Mouse (Mus musculus): Measurements from ENCODE around the gene Pla2g4b. TPM values are rescaled to one million over a fixed set of nuclear protein-coding genes. Genes with fewer than 3 reads are reported as not detected.

The Pla2g4b gene
- total and polyA plus RNA-seq, 3 experiments, result 0.90 to 2.7 (median 2.5) TPM

- no peaks in the 10 kb centered on the region for H3K79me2 ChIP-seq (replicated peaks; ENCODE audit: control insufficient read depth, extremely low read depth, insufficient read depth, poor library complexity, severe bottlenecking)
- in situ Hi-C loops (cut with MboI; ENCODE audit: low pct_ligation_motif_present, low pct_unique_long_range_greater_than_20kb, low sequenced_read_pairs), result no loop called here
- peaks cover 0 to 7% of the 10 kb centered on the region in 2 experiments for H3K36me3 ChIP-seq (replicated peaks in 1 of 2; ENCODE audit: control insufficient read depth in 1 of 2, insufficient read depth in 1 of 2, low read length in 1 of 2)
- H3K4me1 ChIP-seq (ENCODE audit: control insufficient read depth in 1 of 2, insufficient read depth in 2 of 2), result peaks cover 13 to 44% of the 10 kb centered on the region in 2 experiments
- no peak overlapping the region for H3K4me2 ChIP-seq (ENCODE audit: insufficient read depth, low read depth, poor library complexity, severe bottlenecking)
- no peaks in the 10 kb centered on the region for H3K27me3 ChIP-seq (replicated peaks)
- H3K4me3 ChIP-seq (replicated peaks in 1 of 3; ENCODE audit: low read depth in 2 of 3, low read length in 2 of 3, poor library complexity in 1 of 3), result no peak overlapping the region
- no peak for TF ChIP-seq ZNF384 (IDR thresholded peaks at IDR 0.05; ENCODE audit: low read depth, low read length)
- no peak for TF ChIP-seq POLR2AphosphoS2 (IDR thresholded peaks at IDR 0.05; ENCODE audit: low read depth, low read length)
- TF ChIP-seq CHD2 (IDR thresholded peaks at IDR 0.05; ENCODE audit: low read length), result no peak
- TF ChIP-seq HCFC1 (IDR thresholded peaks at IDR 0.05; ENCODE audit: low read depth, low read length), result no peak
- TF ChIP-seq GABPA (IDR thresholded peaks at IDR 0.05; ENCODE audit: insufficient replicate concordance, low read depth, low read length), result no peak
- no peak for TF ChIP-seq MAZ (IDR thresholded peaks at IDR 0.05; ENCODE audit: low read depth, low read length)
- no peak for TF ChIP-seq JUN (IDR thresholded peaks at IDR 0.05; ENCODE audit: insufficient read depth, low read depth, low read length)
- TF ChIP-seq RAD21 (IDR thresholded peaks at IDR 0.05; ENCODE audit: low read depth, low read length), result no peak
- TF ChIP-seq EP300 (IDR thresholded peaks at IDR 0.05; ENCODE audit: low read length), result no peak
- no peak for TF ChIP-seq ZC3H11A (IDR thresholded peaks at IDR 0.05; ENCODE audit: low read depth, low read length)
- no peak for TF ChIP-seq RCOR1 (conservative IDR thresholded peaks at IDR 0.05; ENCODE audit: low read depth, low read length)
- TF ChIP-seq IRF4 (IDR thresholded peaks at IDR 0.05; ENCODE audit: low read depth, low read length), result no peak
- no peak for TF ChIP-seq SMC3 (IDR thresholded peaks at IDR 0.05; ENCODE audit: low read depth, low read length)
- TF ChIP-seq USF2 (conservative IDR thresholded peaks at IDR 0.05; ENCODE audit: low read depth, low read length), result no peak
- no peak for TF ChIP-seq ZMIZ1 (IDR thresholded peaks at IDR 0.05; ENCODE audit: low read depth, low read length)
- TF ChIP-seq BHLHE40 (IDR thresholded peaks at IDR 0.05; ENCODE audit: low read depth, low read length), result no peak
- TF ChIP-seq E2F4 (IDR thresholded peaks at IDR 0.05; ENCODE audit: insufficient replicate concordance, low read depth, low read length), result no peak
- TF ChIP-seq UBTF (IDR thresholded peaks at IDR 0.05; ENCODE audit: low read depth, low read length), result no peak
- no peak for TF ChIP-seq NRF1 (IDR thresholded peaks at IDR 0.05; ENCODE audit: low read depth, low read length)
- TF ChIP-seq PAX5 (IDR thresholded peaks at IDR 0.05; ENCODE audit: low read length), result no peak
- H3K9ac ChIP-seq (ENCODE audit: insufficient read depth, low read depth), result no peak overlapping the region
- H3K27ac ChIP-seq (ENCODE audit: insufficient read depth, low read depth), result no peak overlapping the region
- H3K9me3 ChIP-seq (replicated peaks; ENCODE audit: low read length), result no peaks in the 10 kb centered on the region
- dilution Hi-C loops (cut with MboI; ENCODE audit: extremely low pct_ligation_motif_present, extremely low pct_unique_long_range_greater_than_20kb, low sequenced_read_pairs), result no loop called here
- no peak for DNase-seq (ENCODE audit: extremely low read depth)
Measured at GRCm38 (mm10) chr2:119992349-119992748, 40.9 kb upstream of the Pla2g4b start.

GRCm38 (mm10) chr2:119993515-119993914, 39.7 kb upstream of the Pla2g4b start:
- peaks cover 13 to 44% of the 10 kb centered on the region in 2 experiments for H3K4me1 ChIP-seq (ENCODE audit: control insufficient read depth in 1 of 2, insufficient read depth in 2 of 2)
- no peak for DNase-seq (ENCODE audit: extremely low read depth)
- no peaks in the 10 kb centered on the region for H3K79me2 ChIP-seq (replicated peaks; ENCODE audit: control insufficient read depth, extremely low read depth, insufficient read depth, poor library complexity, severe bottlenecking)
- dilution Hi-C loops (cut with MboI; ENCODE audit: extremely low pct_ligation_motif_present, extremely low pct_unique_long_range_greater_than_20kb, low sequenced_read_pairs), result no loop called here
- H3K4me2 ChIP-seq (ENCODE audit: insufficient read depth, low read depth, poor library complexity, severe bottlenecking), result peak overlapping the region; percentile 77
- H3K27ac ChIP-seq (ENCODE audit: insufficient read depth, low read depth), result peak overlapping the region; percentile 66
- no peaks in the 10 kb centered on the region for H3K9me3 ChIP-seq (replicated peaks; ENCODE audit: low read length)
- no peaks in the 10 kb centered on the region for H3K27me3 ChIP-seq (replicated peaks)
- peak overlapping the region; percentile 45 for H3K9ac ChIP-seq (ENCODE audit: insufficient read depth, low read depth)
- TF ChIP-seq PAX5 (IDR thresholded peaks at IDR 0.05; ENCODE audit: low read length), result no peak
- no peak for TF ChIP-seq HCFC1 (IDR thresholded peaks at IDR 0.05; ENCODE audit: low read depth, low read length)
- TF ChIP-seq MYC (IDR thresholded peaks at IDR 0.05; ENCODE audit: low read depth, low read length), result no peak
- TF ChIP-seq ZC3H11A (IDR thresholded peaks at IDR 0.05; ENCODE audit: low read depth, low read length), result no peak
- TF ChIP-seq JUN (IDR thresholded peaks at IDR 0.05; ENCODE audit: insufficient read depth, low read depth, low read length), result no peak
- TF ChIP-seq USF2 (conservative IDR thresholded peaks at IDR 0.05; ENCODE audit: low read depth, low read length), result no peak
- TF ChIP-seq NRF1 (IDR thresholded peaks at IDR 0.05; ENCODE audit: low read depth, low read length), result no peak
- TF ChIP-seq MEF2A (IDR thresholded peaks at IDR 0.05; ENCODE audit: borderline replicate concordance, low read depth, low read length), result no peak
- TF ChIP-seq MAZ (IDR thresholded peaks at IDR 0.05; ENCODE audit: low read depth, low read length), result no peak
- no peak; the same call in 1 of the 2 replicates for TF ChIP-seq MAFK (IDR thresholded peaks at IDR 0.05; ENCODE audit: insufficient replicate concordance, low read length)
- no peak overlapping the region for H3K4me3 ChIP-seq (replicated peaks in 1 of 3; ENCODE audit: low read depth in 2 of 3, low read length in 2 of 3, poor library complexity in 1 of 3)
- in situ Hi-C loops (cut with MboI; ENCODE audit: low pct_ligation_motif_present, low pct_unique_long_range_greater_than_20kb, low sequenced_read_pairs), result no loop called here
- H3K36me3 ChIP-seq (replicated peaks in 1 of 2; ENCODE audit: control insufficient read depth in 1 of 2, insufficient read depth in 1 of 2, low read length in 1 of 2), result peaks cover 0 to 15% of the 10 kb centered on the region in 2 experiments

Data from CH12.LX (cell line).